Mouse (Mus musculus): ENCODE results near the gene Cgnl1. TPM values are rescaled to one million over a fixed set of nuclear protein-coding genes. Genes with fewer than 3 reads are reported as not detected.
"Not testable (repeated sequence)": the region's sequence is repeated elsewhere in the genome, so short reads cannot be mapped to it uniquely, and the experiment has no call there.

Cgnl1 gene
- total RNA-seq, 2 experiments from 2014 or later, result 29.6 to 35.1 TPM

- no peak for DNase-seq
- intact Hi-C loops (cut with DNase I), result no loop called here
These were observed 133.2 kb downstream of the Cgnl1 start for GRCm38 (mm10) chr9:71638198-71638597.

DNA sequence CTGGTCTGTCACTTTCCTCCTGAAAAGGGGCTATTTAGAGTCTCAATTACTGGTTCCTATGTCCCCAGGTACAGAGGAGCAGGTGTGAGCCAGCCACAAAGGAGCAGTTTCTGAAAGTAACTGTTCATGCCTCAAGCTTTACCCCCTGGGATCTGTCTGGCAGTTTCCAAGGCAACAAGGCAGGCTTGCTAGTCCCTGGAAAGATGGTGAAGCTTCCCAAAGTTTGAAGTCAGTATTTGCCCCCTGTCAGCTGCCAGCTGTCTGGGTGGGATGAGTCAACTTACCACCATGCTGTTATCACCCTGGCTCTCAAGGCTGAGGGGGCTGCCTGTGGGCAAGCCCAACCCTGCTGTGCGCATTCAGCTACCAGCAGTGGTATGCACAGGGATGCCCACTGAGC, 134.5 kb downstream of the Cgnl1 start:
- DNase-seq, result no peak
- intact Hi-C loops (cut with DNase I), result no loop called here

DNA sequence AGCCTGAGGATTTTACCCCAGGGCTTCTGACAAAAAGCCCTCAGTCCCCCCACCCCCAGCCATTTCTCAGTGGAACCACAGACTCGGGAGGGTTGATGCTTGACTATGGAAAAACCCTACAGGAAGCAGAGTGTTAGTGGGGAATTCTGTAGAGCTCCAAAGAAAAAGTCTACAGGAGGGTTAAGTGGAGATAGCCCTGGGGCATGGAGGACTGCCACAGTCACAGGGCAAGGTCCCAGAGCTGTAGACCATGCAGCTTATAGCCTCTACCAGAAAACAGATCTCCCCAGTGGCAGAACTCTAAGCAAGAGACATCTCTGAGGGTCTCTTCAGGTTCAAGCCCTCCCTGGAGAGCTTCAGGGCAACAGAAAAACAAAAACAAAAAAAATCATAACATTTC, 135.8 kb downstream of the Cgnl1 start:
- intact Hi-C loops (cut with DNase I), result no loop called here
- no peak for DNase-seq

DNA sequence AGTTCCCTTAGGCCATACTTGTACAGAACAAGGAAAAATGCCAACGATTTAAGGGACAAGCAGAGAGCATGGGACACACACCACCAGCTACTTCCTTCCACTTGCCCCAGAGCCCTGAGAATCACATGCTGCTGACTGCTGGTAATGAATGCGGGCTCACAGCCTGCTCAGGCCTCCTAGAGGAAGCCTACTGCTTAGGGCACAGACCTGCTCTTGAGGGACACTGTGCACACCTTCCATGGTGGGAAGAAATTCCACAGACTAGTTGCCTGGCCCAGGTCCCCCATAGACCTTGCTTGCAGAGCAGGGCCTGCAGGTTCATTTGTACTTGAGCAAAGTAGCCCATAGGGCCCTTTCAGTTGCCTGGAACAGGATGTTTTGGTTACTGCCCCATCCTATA, 136.5 kb downstream of the Cgnl1 start:
- intact Hi-C loops (cut with DNase I), result no loop called here
- no peak for DNase-seq

- intact Hi-C loops (cut with DNase I), result no loop called here
- DNase-seq, result no peak
These were observed 142.5 kb downstream of the Cgnl1 start for GRCm38 (mm10) chr9:71628921-71629320.

- intact Hi-C loops (cut with DNase I), result no loop called here
- DNase-seq, result no peak
These were observed 143.1 kb downstream of the Cgnl1 start for GRCm38 (mm10) chr9:71628286-71628685.

- intact Hi-C loops (cut with DNase I), result loop anchor here (2.0 kb wide), 1 partner anchor 267 kb away; no protein-coding TSS in a partner anchor
- no peak for DNase-seq
These were observed 145.4 kb downstream of the Cgnl1 start for GRCm38 (mm10) chr9:71625961-71626360.

- intact Hi-C loops (cut with DNase I), result loop anchor here (2.0 kb wide), 1 partner anchor 266 kb away; no protein-coding TSS in a partner anchor
- peak; percentile 67 to 83 for DNase-seq
These were observed 146.5 kb downstream of the Cgnl1 start for GRCm38 (mm10) chr9:71624793-71625495.

- DNase-seq, result peak; percentile 19 to 53
- intact Hi-C loops (cut with DNase I), result loop anchor here (2.0 kb wide), 1 partner anchor 265 kb away; no protein-coding TSS in a partner anchor
These were observed 147.4 kb downstream of the Cgnl1 start for GRCm38 (mm10) chr9:71623871-71624569.

GRCm38 (mm10) chr9:71622593-71622992, 148.8 kb downstream of the Cgnl1 start:
- intact Hi-C loops (cut with DNase I), result no loop called here
- DNase-seq, result no peak

DNA sequence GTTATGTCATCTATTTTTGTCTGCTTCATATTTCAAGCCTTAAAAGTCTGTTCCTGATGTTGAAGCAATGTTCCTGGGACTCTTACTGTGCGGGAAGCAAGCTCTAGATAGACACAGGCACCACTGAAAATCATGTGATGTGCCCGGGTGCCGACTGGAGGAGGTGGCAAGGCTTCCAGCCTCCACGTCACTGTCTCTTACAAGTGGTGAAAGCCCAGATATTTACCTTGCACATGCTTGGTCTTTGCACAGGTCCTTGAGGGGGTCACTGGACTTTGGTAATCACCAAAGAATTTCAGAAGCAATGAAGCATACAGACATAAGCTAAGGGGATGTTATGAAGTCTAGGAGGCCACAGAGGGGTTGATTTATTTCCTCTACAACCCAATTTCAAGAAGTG, 149.4 kb downstream of the Cgnl1 start:
- intact Hi-C loops (cut with DNase I), result no loop called here

DNA sequence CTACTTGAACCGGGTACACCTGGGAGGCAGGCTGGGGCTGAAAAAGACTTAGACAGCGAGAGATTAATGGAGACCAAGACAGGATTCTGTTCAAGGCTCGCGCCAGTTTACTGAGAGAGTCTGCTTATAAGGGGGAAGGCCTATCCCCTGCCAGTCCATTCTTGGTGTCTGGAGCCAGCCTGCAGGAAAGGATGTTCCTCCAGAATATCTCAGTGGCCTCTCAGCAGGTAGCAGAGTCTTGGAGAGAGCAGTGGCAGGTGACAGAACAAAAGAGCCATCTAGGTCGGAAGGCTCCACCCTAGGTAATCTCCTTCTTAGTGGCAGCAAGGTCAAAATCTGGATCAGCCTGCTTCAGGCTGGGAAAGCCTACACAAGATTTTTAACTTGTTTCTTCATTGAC, 151.3 kb downstream of the Cgnl1 start:
- DNase-seq; intact Hi-C loops (cut with DNase I): not testable (repeated sequence)

More for the DNA sequence above, 149.4 kb downstream of the Cgnl1 start:
- DNase-seq, result no peak

- intact Hi-C loops (cut with DNase I), result loop anchor here (5.0 to 10.0 kb wide), 2 partner anchors 135 to 403 kb away; partner anchors contain the start of gene Aldh1a2
- peak; percentile 49 to 68 for DNase-seq
These were observed 154.0 kb downstream of the Cgnl1 start for GRCm38 (mm10) chr9:71617363-71617762.

GRCm38 (mm10) chr9:71616185-71616584, 155.2 kb downstream of the Cgnl1 start:
- DNase-seq, result peak; percentile 87 to 91
- intact Hi-C loops (cut with DNase I), result loop anchor here (1.0 to 10.0 kb wide), 3 partner anchors 73 to 401 kb away; partner anchors contain the start of gene Aldh1a2

GRCm38 (mm10) chr9:71614643-71615042, 156.8 kb downstream of the Cgnl1 start:
- intact Hi-C loops (cut with DNase I), result loop anchor here (5.0 to 10.0 kb wide), 2 partner anchors 132 to 400 kb away; partner anchors contain the start of gene Aldh1a2
- peak; percentile 64 to 80 for DNase-seq

- intact Hi-C loops (cut with DNase I), result loop anchor here (2.0 to 10.0 kb wide), 2 partner anchors 22 to 398 kb away; partner anchors contain the start of gene Aldh1a2
- DNase-seq, result peak in 1 of 2 experiments; percentile 54
These were observed 158.4 kb downstream of the Cgnl1 start for GRCm38 (mm10) chr9:71612981-71613380.

DNA sequence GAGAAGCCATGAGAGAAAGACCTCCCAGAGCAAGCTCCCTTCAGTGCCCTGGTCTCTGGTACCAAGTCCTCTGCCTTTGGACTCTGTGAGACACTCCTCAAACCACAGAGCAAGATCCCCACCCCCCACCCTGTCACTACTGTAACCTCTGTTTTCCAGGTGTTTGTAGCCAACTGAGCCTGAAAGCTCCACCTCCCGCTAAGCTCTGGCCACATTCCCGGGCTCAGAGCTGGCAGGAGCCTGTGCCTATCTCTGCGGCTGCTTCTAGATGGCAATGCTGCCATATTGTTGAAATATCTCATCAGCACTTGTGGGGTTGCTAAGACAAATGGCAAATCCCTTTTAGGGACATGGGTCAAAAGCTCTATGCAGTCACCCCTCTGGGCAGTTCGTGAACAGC, 159.5 kb downstream of the Cgnl1 start:
- peak in 1 of 2 experiments; percentile 56 for DNase-seq
- intact Hi-C loops (cut with DNase I), result loop anchor here (2.0 to 10.0 kb wide), 2 partner anchors 21 to 397 kb away; partner anchors contain the start of gene Aldh1a2

- intact Hi-C loops (cut with DNase I), result no loop called here
- DNase-seq, result no peak
These were observed 162.4 kb downstream of the Cgnl1 start for GRCm38 (mm10) chr9:71609010-71609409.

DNA sequence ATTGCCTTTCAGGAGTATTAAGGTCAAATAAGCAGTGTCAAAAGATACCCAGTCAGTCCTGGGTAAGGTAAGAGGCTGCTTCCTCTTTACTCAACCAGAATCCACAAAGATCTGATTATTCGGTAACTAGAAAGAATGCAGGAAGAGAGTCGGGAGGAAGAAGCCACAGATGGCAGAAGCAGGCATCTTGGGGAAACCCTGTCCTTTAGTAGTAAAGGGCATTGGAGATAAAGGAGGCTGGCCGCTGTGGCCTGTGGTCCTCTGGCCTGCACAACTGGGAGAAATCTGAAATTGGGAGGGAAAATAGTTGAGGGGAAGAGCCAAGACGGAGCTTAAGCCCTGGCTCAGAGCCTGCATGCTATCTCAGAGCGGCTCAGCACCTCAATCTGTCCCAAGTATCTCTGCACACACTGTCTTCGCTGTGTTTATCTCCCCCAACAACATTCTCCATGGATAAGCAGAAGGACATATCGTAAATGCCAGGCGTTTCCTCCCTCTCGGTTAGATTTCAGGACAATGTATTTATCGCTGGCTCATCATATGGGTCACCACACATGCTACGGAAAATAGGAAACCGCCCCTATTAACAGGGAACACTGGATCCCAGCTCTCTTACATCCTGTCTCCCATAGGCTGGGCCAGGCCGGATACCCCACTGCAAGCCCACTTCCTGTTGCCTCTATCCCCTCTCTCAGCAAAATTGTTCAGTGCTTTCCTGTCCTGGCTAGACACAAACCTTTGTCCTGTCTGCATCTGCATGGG, 164.9 kb downstream of the Cgnl1 start:
- intact Hi-C loops (cut with DNase I), result no loop called here
- no peak for DNase-seq

DNA sequence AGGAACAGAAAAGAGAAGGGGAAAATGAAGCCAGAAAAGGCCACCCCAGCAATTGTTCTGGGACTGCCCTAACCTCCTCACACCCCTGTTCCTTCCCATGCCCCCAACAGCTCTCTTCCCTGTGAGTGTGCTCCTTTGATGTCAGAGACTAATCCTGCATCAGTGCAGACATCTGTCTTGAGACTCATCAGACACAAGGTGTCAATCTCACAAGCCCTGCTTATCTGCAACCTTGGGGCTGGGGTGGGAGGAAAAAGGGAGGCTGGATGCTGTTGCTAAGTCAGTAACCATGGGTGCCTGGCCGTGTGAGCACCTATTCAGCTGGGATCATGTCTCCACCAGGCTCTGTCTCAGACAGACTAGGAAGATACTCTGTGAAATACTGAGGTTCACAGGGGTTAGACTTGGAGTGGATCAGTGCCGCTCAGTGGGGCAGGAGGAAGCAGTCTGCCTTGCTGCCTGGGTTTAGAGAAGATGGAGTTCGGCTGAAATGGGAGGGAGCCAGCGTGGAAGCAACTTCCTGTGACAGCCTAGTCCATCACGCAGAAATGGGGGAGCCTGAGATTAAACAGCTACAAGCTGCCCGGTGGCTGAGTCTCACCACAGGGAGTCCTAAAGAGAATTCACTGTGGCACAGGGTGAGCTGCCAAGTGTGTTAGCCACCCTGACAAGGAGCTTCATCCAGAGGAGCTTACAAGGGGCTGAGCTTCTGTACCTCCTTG, 166.3 kb downstream of the Cgnl1 start:
- DNase-seq, result no peak
- intact Hi-C loops (cut with DNase I), result no loop called here
